In genomic region chrX:101423462-101423861, GRCm38 (mm10) we compare ENCODE assay signal across 23 mouse cellular contexts. TPM values are rescaled to one million over a fixed set of nuclear protein-coding genes. Genes with fewer than 3 reads are reported as not detected.
DNase-seq lines count a peak whose midpoint lies in the region; ATAC-seq and TF ChIP-seq lines count a peak whose summit lies in the region.
"Had no signal": no experiment of that assay in that cellular context is flagged by ENCODE, and none has a peak within 500 bp of the region (broad histone marks: within the 10 kb centered on the region; RNA-seq: fewer than 3 reads in every experiment).

No protein-coding gene starts in this region.

- H3K9me3 ChIP-seq in intestine, postnatal 0 days (ENCODE audit: control insufficient read depth), result no peaks in the 10 kb centered on the region
- H3K9me3 ChIP-seq: embryonic facial prominence, embryonic 13.5 days; forebrain, embryonic 13.5 days; heart, embryonic 10.5 days; hindbrain, embryonic 12.5 days; kidney, embryonic 15.5 days had no signal

- no peak overlapping the region for H3K9ac ChIP-seq in intestine, postnatal 0 days (ENCODE audit: low read depth, low read length)
- H3K9ac ChIP-seq: embryonic facial prominence, embryonic 13.5 days; forebrain, embryonic 13.5 days; forebrain, postnatal 0 days; hindbrain, embryonic 12.5 days; kidney, embryonic 15.5 days had no signal

- DNase-seq in adrenal gland, postnatal 14 days, result peak; percentile 68
- no peak for DNase-seq in adrenal gland, postnatal 4 days (ENCODE audit: low spot score in 2 of 2)
- DNase-seq in 3T3-L1 (ENCODE audit: low read depth, low spot score) (peak; percentile 47), NIH3T3 (ENCODE audit: low read depth) (peak; percentile 62)
- peak; percentile 10 for DNase-seq in brain, adult 2 months (ENCODE audit: low read depth, low spot score)
- DNase-seq: cerebellum, adult 2 months; cerebellum, postnatal 25 days; forebrain, postnatal 0 days; gastrocnemius, adult 2 months; gastrocnemius, postnatal 25 days; heart, postnatal 10 days; heart, postnatal 4 days; kidney, adult 18-20 months had no signal

- no peak overlapping the region for H3K4me3 ChIP-seq in intestine, postnatal 0 days (ENCODE audit: low read depth, low read length)
- H3K4me3 ChIP-seq: embryonic facial prominence, embryonic 13.5 days; forebrain, embryonic 13.5 days; gastrocnemius, adult 2 months; heart, embryonic 10.5 days; hindbrain, embryonic 12.5 days; kidney, embryonic 15.5 days had no signal

- H3K27me3 ChIP-seq in intestine, postnatal 0 days (replicated peaks; ENCODE audit: control insufficient read depth, insufficient read depth, low read length), result no peaks in the 10 kb centered on the region
- H3K27me3 ChIP-seq: forebrain, embryonic 13.5 days had no signal

- no peaks in the 10 kb centered on the region for H3K4me1 ChIP-seq in intestine, postnatal 0 days (replicated peaks; ENCODE audit: control insufficient read depth, insufficient read depth, low read length)

- no peak overlapping the region for H3K4me2 ChIP-seq in intestine, postnatal 0 days (replicated peaks; ENCODE audit: low read depth)
- H3K4me2 ChIP-seq: embryonic facial prominence, embryonic 13.5 days; forebrain, embryonic 13.5 days; hindbrain, embryonic 12.5 days; kidney, embryonic 15.5 days had no signal

- WGBS in intestine, postnatal 0 days, result 90% methylated on average over 2 of the region's 2 CpGs

- TF ChIP-seq CTCF in intestine, postnatal 0 days (IDR thresholded peaks at IDR 0.05; ENCODE audit: low read depth), result no peak

- H3K36me3 ChIP-seq in intestine, postnatal 0 days (ENCODE audit: control insufficient read depth, insufficient read depth), result no peaks in the 10 kb centered on the region
- H3K36me3 ChIP-seq: embryonic facial prominence, embryonic 13.5 days; heart, embryonic 10.5 days; hindbrain, embryonic 12.5 days; kidney, embryonic 15.5 days had no signal

- H3K27ac ChIP-seq in intestine, postnatal 0 days (ENCODE audit: low read depth, low read length), result no peak overlapping the region
- H3K27ac ChIP-seq: embryonic facial prominence, embryonic 13.5 days; forebrain, embryonic 13.5 days; gastrocnemius, adult 2 months; heart, embryonic 10.5 days; hindbrain, embryonic 12.5 days; kidney, embryonic 15.5 days had no signal

- ATAC-seq in intestine, postnatal 0 days, result no peak
- ATAC-seq: forebrain, embryonic 13.5 days; forebrain, postnatal 0 days; hindbrain, embryonic 16.5 days; inflammation-experienced regulatory T-cells, adult 6 months had no signal

RNA-seq across cellular contexts. Expression of gene Zmym3, which starts 2.8 kb away (rescaled TPM):
- 63.6 and 69.8 TPM in 2 replicates for total RNA-seq in adrenal gland, postnatal 14 days (2021)
- 100 to 1,000 TPM; 134 to 141 TPM for total RNA-seq in adrenal gland, postnatal 4 days (2021)
- polyA plus RNA-seq in intestine, postnatal 0 days (2015; fragmentation: Nextera tagmentation; extraction: Ambion mirVana), result 9.8 and 10.6 TPM in 2 replicates

RNA-seq across cellular contexts. Expression of gene Nono, which starts 5.7 kb away (rescaled TPM):
- 218 and 232 TPM in 2 replicates for total RNA-seq in adrenal gland, postnatal 14 days (2021)
- 100 to 1,000 TPM; 287 to 290 TPM for total RNA-seq in adrenal gland, postnatal 4 days (2021)
- 101 and 103 TPM in 2 replicates for polyA plus RNA-seq in intestine, postnatal 0 days (2015; fragmentation: Nextera tagmentation; extraction: Ambion mirVana)

RNA-seq across cellular contexts. Expression of gene Itgb1bp2, which starts 25.4 kb away (rescaled TPM):
- 0.41 and 1.0 TPM in 2 replicates for total RNA-seq in adrenal gland, postnatal 14 days (2021)
- 10 to 100 TPM in 1 of 2 experiments, 1 to 10 TPM in 1; 8.5 to 18.5 TPM for total RNA-seq in adrenal gland, postnatal 4 days (2021)
- polyA plus RNA-seq in intestine, postnatal 0 days (2015; fragmentation: Nextera tagmentation; extraction: Ambion mirVana), result 0.25 and 0.29 TPM in 2 replicates
- total RNA-seq: granulocyte monocyte progenitor cell, adult 5-6 weeks had no signal

RNA-seq across cellular contexts. Expression of gene Gjb1, which starts 47.3 kb away (rescaled TPM):
- total RNA-seq in adrenal gland, postnatal 14 days (2021), result 2.7 and 72.8 TPM in 2 replicates
- total RNA-seq in adrenal gland, postnatal 4 days (2021), result 10 to 100 TPM in 1 of 2 experiments, 1 to 10 TPM in 1; 6.2 to 43.9 TPM
- polyA plus RNA-seq in intestine, postnatal 0 days (2015; fragmentation: Nextera tagmentation; extraction: Ambion mirVana), result 105 and 119 TPM in 2 replicates
- total RNA-seq: granulocyte monocyte progenitor cell, adult 5-6 weeks; heart, postnatal 10 days; heart, postnatal 4 days had no signal
- polyA plus RNA-seq: embryonic facial prominence, embryonic 13.5 days; heart, embryonic 14.5 days; inflammation-experienced regulatory T-cells, adult 6 months had no signal

Comparison
In these comparisons a context has a peak if more than half of its experiments do, and no peak if none do; other contexts are left out.
1. DNase-seq: peak in adrenal gland, postnatal 14 days (single experiment), 3T3-L1 (single experiment), NIH3T3 (single experiment) and brain, adult 2 months (single experiment); none in adrenal gland, postnatal 4 days (0 of 2).